Mouse (Mus musculus): ENCODE data around the gene Iffo1.

GRCm38 (mm10) chr6:125147329-125147728 lies 2.3 kb downstream of the Iffo1 start:
- TF ChIP-seq EP300 (IDR thresholded peaks at IDR 0.05; ENCODE audit: low read depth) (no peak), CTCF (IDR thresholded peaks at IDR 0.05; ENCODE audit: low read depth) (no peak)
